Mouse (Mus musculus) forebrain, embryonic 11.5 days (tissue): ENCODE data around the gene Eif1ax. TPM values are rescaled to one million over a fixed set of nuclear protein-coding genes. Genes with fewer than 3 reads are reported as not detected.
"Not testable (repeated sequence)": the region's sequence is repeated elsewhere in the genome, so short reads cannot be mapped to it uniquely, and the experiment has no call there.

Experiments
- ATAC-seq: fragments of 200-750 bp; cut with Nextera tagmentation; replicated peaks from 2 replicates; pipeline ENCODE4 v1.8.0; 2017; ENCODE audit warnings: moderate TSS enrichment; ENCODE audit not compliant: low FRiP score
- DNase-seq: peaks from one replicate; pipeline ENCODE4 v3.0.0-alpha.2; 2017; ENCODE audit warnings: low spot score
- H3K27ac ChIP-seq: fragments of 300-500 bp; sonication (generic); 2 replicates; pipeline ENCODE4 v1.5.1; 2014; ENCODE audit warnings: low read depth, low read length
- H3K27me3 ChIP-seq: fragments of 300-500 bp; sonication (generic); 2 replicates; pipeline ENCODE4 v1.6.1; 2014; ENCODE audit warnings: mild to moderate bottlenecking, low read length, mixed read lengths; ENCODE audit not compliant: control insufficient read depth, insufficient read depth
- H3K36me3 ChIP-seq: fragments of 300-500 bp; sonication (generic); 2 replicates; pipeline ENCODE4 v1.6.1; 2014; ENCODE audit warnings: mild to moderate bottlenecking, low read length, moderate library complexity, mixed read lengths; ENCODE audit not compliant: control insufficient read depth, insufficient read depth
- H3K4me1 ChIP-seq: fragments of 300-500 bp; sonication (generic); replicated peaks from 2 replicates; pipeline ENCODE4 v1.6.1; 2014; ENCODE audit warnings: low read length, mixed read lengths; ENCODE audit not compliant: control insufficient read depth, insufficient read depth
- H3K4me2 ChIP-seq: fragments of 300-500 bp; sonication (generic); 2 replicates; pipeline ENCODE4 v1.6.1; 2014; ENCODE audit warnings: low read depth, mild to moderate bottlenecking, low read length, moderate library complexity, mixed read lengths; ENCODE audit not compliant: severe bottlenecking
- H3K4me3 ChIP-seq: fragments of 300-500 bp; sonication (generic); 2 replicates; pipeline ENCODE4 v1.5.1; 2014; ENCODE audit warnings: low read depth, low read length
- H3K9ac ChIP-seq: fragments of 300-500 bp; sonication (generic); 2 replicates; pipeline ENCODE4 v1.6.1; 2014; ENCODE audit warnings: low read length
- H3K9me3 ChIP-seq: fragments of 300-500 bp; sonication (generic); 2 replicates; pipeline ENCODE4 v1.6.1; 2016; ENCODE audit warnings: low read length, mixed read lengths; ENCODE audit not compliant: control insufficient read depth
- WGBS: fragments of 180-500 bp; shearing (Covaris S2); extraction: QIAGEN DNeasy Blood & Tissue Kit; methylation state at CpG from one replicate; pipeline ENCODE4 v1.1.7; 2014; 5-methylcytosine and 5-hydroxymethylcytosine counted together
- polyA plus RNA-seq: library from polyadenylated mRNA; unstranded; fragments of >200 nt; fragmentation: Nextera tagmentation; extraction: Ambion mirVana; gene quantifications from 2 replicates; pipeline ENCODE4 v1.2.1, GENCODE M21; 2014

The Eif1ax gene
- polyA plus RNA-seq, 1 experiment from 2014 or later = 188 TPM

DNA sequence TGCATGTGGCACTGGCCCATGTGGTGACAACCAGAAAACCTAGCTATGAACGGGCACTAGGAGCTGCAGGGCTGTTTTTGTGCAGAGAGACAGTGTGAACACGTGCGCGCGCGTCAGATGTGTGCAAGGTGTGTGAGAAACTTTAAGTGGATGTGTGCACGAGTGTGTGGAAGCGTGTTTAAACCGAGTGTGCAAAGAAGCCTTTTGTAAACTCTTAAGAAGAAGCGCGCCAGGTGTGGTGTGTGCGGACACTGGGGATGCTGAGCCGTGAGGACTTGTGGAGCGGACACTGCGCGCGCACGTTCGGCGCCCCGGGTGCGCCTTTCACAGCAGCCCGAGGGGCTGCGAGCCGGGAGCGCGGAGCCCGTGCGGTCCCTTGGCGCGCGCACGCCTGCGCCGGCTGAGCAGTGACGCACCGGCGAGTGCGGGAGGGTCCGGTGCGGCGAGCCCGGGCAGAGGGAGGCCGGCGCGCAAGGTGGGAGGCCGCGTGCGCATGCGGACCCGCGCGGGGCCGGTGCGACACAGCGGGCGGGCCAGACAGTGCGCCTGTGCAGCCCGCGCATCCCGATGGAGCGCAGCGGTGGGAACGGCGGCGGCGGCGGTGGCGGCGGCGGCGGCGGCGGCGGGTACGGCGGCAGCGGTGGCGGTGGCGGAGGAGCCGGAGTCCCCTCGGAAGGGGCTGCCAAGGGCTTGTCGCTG lies 42.3 kb downstream of the Eif1ax start, which contains the start of gene Map7d2:
Gene Map7d2, plus strand, starts transcription at position 443 of the 699 bp plus-strand sequence.
- WGBS = 31% methylated on average over 51 of the region's 83 CpGs
- H3K4me2 ChIP-seq = peak within 1 kb of the TSS; percentile 73
- ATAC-seq = peak; percentile 92
- H3K27ac ChIP-seq = no peak within 1 kb of the TSS
- H3K4me3 ChIP-seq = peak within 1 kb of the TSS; percentile 53
- no peaks in the 10 kb centered on the region for H3K27me3 ChIP-seq
- peak; percentile 72 for DNase-seq
- H3K36me3 ChIP-seq = no peaks in the 10 kb centered on the region
- no peaks in the 10 kb centered on the region for H3K9me3 ChIP-seq
- H3K9ac ChIP-seq = peak within 1 kb of the TSS; percentile 50
- no peaks in the 10 kb centered on the region for H3K4me1 ChIP-seq

DNA sequence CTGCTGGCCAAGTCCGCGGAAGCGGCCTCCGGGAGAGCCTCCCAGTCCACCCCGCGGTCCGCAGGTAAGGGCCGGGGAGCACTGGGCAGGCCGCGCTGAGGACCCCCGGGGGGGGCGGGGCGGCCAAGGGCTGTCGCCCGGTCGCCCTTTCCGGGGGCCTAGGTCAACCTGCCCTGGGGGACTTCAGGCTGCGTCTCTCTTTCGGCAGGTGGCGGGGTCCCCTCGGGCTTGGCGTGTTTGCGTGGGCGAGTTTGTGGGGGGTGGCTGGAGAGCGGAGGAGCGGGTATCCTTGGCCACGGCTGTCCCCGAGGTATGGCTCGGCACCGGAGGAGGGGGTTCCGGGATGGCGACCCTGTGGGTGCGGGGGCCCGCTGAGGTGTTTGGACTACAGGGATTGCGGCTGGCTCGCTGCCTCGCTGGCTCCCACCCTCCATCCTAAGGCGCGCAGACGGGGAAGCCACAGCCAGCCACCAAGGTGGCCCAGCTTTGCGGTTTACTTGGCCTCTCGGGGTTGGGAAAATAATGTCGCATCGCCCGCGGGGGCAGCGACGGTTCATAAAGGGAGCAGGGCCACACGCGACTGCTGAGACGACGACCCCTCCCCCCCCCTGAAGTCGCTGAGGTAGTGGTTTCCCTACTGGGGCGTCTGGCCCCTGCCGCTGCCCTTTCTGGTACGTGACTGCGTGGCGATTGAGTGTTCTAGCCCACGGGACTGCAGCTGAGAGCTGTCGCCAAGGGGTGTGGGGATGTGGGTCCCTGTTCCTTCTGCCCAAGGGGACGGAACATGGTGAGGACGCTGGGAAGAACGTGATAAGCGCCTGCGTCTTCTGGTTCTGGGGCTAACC lies 43.1 kb downstream of the Eif1ax start:
- Histone ChIP-seq H3K27me3 (no peaks in the 10 kb centered on the region), H3K4me1 (no peaks in the 10 kb centered on the region), H3K4me3 (peak overlapping the region; percentile 53), H3K9me3 (no peaks in the 10 kb centered on the region), H3K36me3 (no peaks in the 10 kb centered on the region), H3K4me2 (peak overlapping the region; percentile 73), H3K9ac (peak overlapping the region; percentile 50), H3K27ac (no peak overlapping the region)
- ATAC-seq = peak; percentile 75
- WGBS = 22% methylated on average over 55 of the region's 65 CpGs
- peak; percentile 62 for DNase-seq

DNA sequence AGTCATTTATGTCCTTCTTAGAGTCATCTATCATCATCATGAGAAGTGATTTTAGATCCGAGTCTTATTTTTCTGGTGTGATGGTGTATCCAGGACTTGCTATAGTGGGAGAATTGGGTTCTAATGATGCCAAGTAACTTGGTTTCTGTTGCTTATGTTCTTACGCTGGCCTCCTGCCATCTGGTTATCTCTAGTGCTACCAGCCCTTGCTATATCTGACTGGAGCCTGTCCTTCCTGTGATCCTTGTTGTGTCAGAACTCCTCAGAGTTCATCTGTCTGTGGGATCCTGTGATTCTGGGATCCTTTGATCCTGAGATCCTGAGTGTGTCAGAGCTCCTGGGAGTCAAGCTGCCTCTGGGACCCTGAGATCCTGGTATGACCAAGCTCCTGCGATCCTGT lies 58.5 kb downstream of the Eif1ax start:
- H3K9me3 ChIP-seq, ATAC-seq, H3K9ac ChIP-seq: not testable (repeated sequence)

More for the DNA sequence above, 58.5 kb downstream of the Eif1ax start:
- H3K4me2 ChIP-seq, H3K27me3 ChIP-seq, H3K36me3 ChIP-seq, H3K4me3 ChIP-seq, H3K4me1 ChIP-seq, DNase-seq, H3K27ac ChIP-seq: not testable (repeated sequence)
- whole genome bisulfite sequencing = 94% methylated on average over 3 of the region's 3 CpGs

Other genes with a start within 250 kb of the Eif1ax start
- gene Rps6ka3, start 161.9 kb upstream of the Eif1ax start, polyA plus RNA-seq = 5.3 and 5.8 TPM in 2 replicates
- 10.8 and 17.6 TPM in 2 replicates for gene Map7d2, start 42.4 kb downstream of the Eif1ax start, polyA plus RNA-seq
- 32.7 and 33.9 TPM in 2 replicates for gene Bclaf3, start 154.5 kb downstream of the Eif1ax start, polyA plus RNA-seq